Mouse (Mus musculus) frontal cortex, adult (tissue): ENCODE results near the gene A1cf.

Experiments
- ATAC-seq: cut with Nextera tagmentation; 2 replicates; pipeline ENCODE4 v1.9.2; 2017; ENCODE audit warnings: mild to moderate bottlenecking, moderate library complexity, mixed read lengths; ENCODE audit not compliant: low TSS enrichment

Gene A1cf

GRCm38 (mm10) chr19:31953799-31954198 lies 85.2 kb downstream of the A1cf start:
- ATAC-seq: peak; percentile 93

DNA sequence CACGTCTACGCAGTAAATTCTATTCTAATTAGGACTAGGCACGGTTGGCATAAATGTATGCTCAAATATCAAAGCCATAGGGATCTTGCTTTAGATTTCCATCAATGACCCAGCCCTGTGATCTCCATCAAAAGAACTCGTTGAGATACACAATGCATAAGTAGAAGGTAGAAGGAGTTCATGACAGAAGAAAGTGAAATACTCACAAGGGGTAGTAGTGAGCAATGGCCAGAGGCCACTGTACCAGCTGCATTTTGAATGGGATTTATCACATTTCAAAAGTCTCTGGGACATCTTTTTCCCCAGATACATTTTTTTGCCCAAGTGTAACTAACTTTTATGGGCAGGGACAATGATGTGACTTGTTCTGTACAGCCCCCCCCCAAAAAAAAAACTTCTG lies 85.7 kb downstream of the A1cf start:
- no peak for ATAC-seq

GRCm38 (mm10) chr19:31954696-31955095 lies 86.1 kb downstream of the A1cf start:
- ATAC-seq: no peak

DNA sequence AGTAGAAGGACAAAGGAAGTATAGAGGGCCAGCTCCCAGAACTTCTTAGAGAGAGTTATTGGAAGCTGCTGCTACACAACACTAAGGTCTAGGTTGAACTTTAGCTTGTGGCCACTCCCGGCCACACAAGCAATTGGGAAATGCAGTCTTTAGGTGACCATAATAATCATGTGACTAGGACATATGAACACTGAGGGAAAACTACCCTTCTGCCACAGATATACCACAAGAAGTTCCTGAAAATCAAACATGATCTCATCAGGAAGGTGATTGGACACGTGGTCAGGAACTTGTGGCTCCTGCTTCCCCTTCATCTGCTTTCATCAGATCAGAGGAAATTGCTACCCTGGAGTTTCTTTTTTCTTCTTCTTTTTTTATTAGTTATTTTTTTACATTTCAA lies 87.8 kb downstream of the A1cf start:
- ATAC-seq: no peak

- no peak for ATAC-seq
These were observed 91.9 kb downstream of the A1cf start for GRCm38 (mm10) chr19:31960434-31960833.

- no peak for ATAC-seq
These were observed 94.6 kb downstream of the A1cf start for GRCm38 (mm10) chr19:31963147-31963546.

DNA sequence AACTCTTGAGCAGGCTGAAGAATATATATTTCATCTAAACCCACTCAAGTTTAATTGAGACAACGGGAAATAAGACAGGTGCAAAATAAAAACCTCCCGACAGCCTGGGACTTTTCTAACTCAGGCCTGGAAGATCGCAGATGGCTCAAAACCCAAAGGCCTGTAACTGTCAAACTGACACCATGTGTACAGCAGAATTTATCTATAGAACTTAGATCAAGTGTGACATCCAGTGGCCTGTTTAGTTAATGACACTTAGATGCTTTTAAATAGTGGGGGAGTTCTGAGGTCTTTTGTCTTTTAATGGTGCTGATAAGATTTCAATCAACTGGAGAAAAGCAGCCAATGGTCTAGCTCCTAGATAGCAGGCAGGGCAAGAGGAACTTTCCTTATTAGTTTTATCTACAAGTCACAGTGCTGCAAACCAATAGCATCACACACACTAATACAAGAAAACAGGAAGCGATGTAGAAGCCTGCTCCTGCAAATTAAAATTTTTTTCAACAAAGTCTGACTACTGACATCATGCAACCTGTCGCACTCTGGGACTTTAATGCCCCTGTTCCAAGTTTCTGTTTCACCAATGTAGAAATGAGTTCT lies 99.5 kb downstream of the A1cf start:
- peak; percentile 44; the same call in 1 of the 2 replicates for ATAC-seq

- no peak for ATAC-seq
These were observed 102.8 kb downstream of the A1cf start for GRCm38 (mm10) chr19:31971405-31971804.

- peak; percentile 98 for ATAC-seq
These were observed 103.4 kb downstream of the A1cf start for GRCm38 (mm10) chr19:31971998-31972397.

GRCm38 (mm10) chr19:31975882-31976281 lies 107.3 kb downstream of the A1cf start:
- no peak for ATAC-seq

GRCm38 (mm10) chr19:31991057-31991456 lies 122.5 kb downstream of the A1cf start:
- no peak for ATAC-seq

- no peak for ATAC-seq
These were observed 128.4 kb downstream of the A1cf start for GRCm38 (mm10) chr19:31996916-31997315.
